Mouse (Mus musculus): Measurements from ENCODE around the gene Itpr3. TPM values are rescaled to one million over a fixed set of nuclear protein-coding genes. Genes with fewer than 3 reads are reported as not detected.

The Itpr3 gene
- polyA plus RNA-seq, 1 experiment = 22.0 TPM

DNA sequence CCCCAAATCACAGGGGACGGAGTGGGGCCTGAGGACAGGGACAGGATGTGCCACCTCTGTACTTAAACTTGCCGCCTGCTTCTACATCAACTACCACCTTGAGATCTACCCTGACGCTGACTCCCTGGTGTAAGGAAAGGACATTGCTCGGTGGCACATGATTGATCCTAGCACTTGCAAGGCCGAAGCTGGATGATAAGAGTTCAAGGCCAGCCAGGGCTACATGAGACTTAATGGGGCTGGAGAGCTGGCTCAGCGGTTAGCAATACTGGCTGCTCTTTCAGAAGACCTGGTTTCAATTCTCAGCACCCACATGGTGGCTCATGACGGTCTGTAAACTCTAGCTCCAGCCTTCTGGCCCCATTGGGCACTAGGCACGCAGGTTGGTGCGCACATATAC lies 35.4 kb upstream of the Itpr3 start:
- DNase-seq = no peak
- TF ChIP-seq CTCF (IDR thresholded peaks at IDR 0.05; ENCODE audit: insufficient read depth, low read length) (no peak), POLR2A (IDR thresholded peaks at IDR 0.05; ENCODE audit: borderline replicate concordance, extremely low read depth, low read depth, low read length) (no peak)
- H3K4me1 ChIP-seq (ENCODE audit: control insufficient read depth, insufficient read depth, low read length) = peaks cover 3% of the 10 kb centered on the region; the same call in 1 of the 2 replicates
- whole genome bisulfite sequencing = 89% methylated on average over 9 of the region's 9 CpGs
- no peak overlapping the region for H3K4me3 ChIP-seq (replicated peaks; ENCODE audit: extremely low read depth, low read depth, low read length)

DNA sequence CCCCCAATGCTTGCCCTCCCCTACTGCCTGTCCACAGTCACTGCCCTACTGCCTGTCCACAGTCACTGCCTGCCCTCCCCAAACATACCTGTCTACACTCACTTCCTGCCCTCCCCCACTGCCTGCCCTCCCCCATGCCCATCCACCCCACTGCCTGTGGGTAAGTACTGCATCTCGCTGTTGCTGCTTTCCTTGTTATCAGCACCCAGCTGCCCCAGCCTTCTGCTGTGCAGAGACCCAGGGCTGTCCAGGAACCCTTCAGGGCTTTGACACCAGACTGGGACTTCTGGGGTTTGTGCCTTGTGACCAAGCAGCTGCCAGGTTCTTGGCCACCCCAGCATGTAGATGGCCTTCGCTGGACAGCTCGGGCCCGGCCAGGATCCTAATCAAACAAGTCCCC lies 33.8 kb upstream of the Itpr3 start:
- H3K4me1 ChIP-seq (ENCODE audit: control insufficient read depth, insufficient read depth, low read length) = peaks cover under 1% of the 10 kb centered on the region
- DNase-seq = no peak
- H3K4me3 ChIP-seq (replicated peaks; ENCODE audit: extremely low read depth, low read depth, low read length) = no peak overlapping the region
- no peak for TF ChIP-seq CTCF (IDR thresholded peaks at IDR 0.05; ENCODE audit: insufficient read depth, low read length)
- no peak for TF ChIP-seq POLR2A (IDR thresholded peaks at IDR 0.05; ENCODE audit: borderline replicate concordance, extremely low read depth, low read depth, low read length)
- 85% methylated on average over 4 of the region's 4 CpGs for WGBS

DNA sequence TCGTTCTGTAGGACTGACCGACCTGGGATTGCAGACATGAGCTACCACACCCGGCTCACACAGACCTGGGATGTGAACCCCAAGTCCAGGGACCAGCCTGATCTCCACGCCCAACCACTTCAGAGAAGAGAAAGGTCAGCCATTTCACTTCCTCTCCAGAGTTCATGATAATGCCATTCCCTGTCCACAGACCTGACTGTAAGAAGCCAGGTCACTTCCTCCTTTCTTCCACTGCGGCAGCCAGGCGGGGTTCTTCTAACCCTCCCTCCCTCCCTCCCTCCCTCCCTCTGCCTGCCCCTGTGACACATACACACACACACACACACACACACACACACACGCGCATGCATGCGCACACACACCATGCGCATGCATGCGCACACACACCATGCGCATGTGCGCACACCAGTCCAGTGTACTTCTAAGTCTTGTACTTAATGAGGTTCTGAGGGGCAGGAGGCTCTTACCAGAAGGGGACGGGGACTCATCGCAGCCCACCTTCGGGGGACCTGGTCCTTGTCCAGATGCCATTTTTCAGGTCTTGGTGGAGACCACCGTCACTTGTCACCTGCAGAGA lies 31.7 kb upstream of the Itpr3 start:
- WGBS = 85% methylated on average over 17 of the region's 17 CpGs
- no peak for DNase-seq
- TF ChIP-seq CTCF (IDR thresholded peaks at IDR 0.05; ENCODE audit: insufficient read depth, low read length) (no peak), POLR2A (IDR thresholded peaks at IDR 0.05; ENCODE audit: borderline replicate concordance, extremely low read depth, low read depth, low read length) (no peak)
- Histone ChIP-seq H3K4me3 (replicated peaks; ENCODE audit: extremely low read depth, low read depth, low read length) (no peak overlapping the region), H3K4me1 (ENCODE audit: control insufficient read depth, insufficient read depth, low read length) (peaks cover 2% of the 10 kb centered on the region; the same call in 1 of the 2 replicates)

DNA sequence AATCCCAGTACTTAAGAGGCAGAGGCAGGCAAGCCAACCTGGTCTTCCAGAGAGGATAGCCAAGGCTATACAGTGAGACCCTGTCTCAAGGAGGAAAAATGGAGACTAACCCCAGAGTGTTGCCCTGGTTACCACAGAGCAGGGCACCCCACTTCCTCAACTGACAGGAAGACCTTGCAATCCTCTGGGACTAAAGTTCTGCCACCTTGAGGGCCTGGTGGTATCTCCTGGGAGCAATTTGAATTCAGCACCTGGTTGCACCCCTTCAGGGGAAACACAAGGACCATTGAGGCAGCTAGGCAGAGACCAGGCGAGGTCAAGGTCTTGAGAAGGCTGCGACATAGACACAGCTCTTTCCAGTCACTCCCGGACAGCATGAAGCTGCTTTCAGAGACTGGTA lies 31.2 kb upstream of the Itpr3 start:
- TF ChIP-seq POLR2A (IDR thresholded peaks at IDR 0.05; ENCODE audit: borderline replicate concordance, extremely low read depth, low read depth, low read length) (no peak), CTCF (IDR thresholded peaks at IDR 0.05; ENCODE audit: insufficient read depth, low read length) (no peak)
- 95% methylated on average over 3 of the region's 3 CpGs for WGBS
- DNase-seq = no peak
- H3K4me1 ChIP-seq (ENCODE audit: control insufficient read depth, insufficient read depth, low read length) = peaks cover 2% of the 10 kb centered on the region; the same call in 1 of the 2 replicates
- H3K4me3 ChIP-seq (replicated peaks; ENCODE audit: extremely low read depth, low read depth, low read length) = no peak overlapping the region

DNA sequence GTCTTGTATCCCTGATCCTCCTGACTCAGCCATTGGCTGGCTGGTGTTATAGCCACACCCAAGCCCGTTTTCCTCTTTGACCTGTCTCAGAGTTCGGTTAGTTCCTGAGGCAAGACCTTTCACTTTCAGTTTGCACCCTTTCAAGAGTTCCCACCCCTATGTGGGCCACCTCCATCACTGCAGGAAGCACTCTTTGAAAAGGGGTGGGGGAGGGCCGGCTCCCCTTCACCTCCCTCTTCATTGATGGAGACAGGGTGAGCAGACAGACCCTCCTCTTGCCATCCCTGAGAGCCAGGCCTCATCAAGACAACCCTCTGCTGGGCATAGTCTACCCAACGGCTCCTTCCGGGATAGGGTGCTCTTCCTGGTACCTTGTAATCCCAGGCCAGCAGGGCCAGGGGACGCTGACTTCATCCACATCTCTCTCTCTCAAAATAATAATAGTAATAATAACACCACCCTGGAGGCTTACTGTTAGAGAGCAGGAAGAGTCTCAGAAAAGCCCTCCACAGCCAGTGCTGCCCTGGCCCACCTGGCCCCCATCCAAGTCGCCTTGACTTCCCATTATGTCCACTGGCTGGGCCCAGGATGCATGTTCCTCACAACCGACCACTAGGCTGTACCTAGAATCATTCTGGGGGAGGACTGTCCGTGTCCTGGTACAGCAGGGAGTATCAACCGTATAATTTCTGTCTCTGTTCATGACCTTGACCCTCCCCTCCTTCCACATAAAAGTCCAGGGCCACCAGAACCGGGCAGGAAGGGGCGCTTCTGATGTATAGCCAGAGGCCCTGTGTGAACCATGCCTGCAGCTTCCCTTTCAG lies 29.4 kb upstream of the Itpr3 start:
- Histone ChIP-seq H3K4me3 (replicated peaks; ENCODE audit: extremely low read depth, low read depth, low read length) (peak overlapping the region; percentile 92), H3K4me1 (ENCODE audit: control insufficient read depth, insufficient read depth, low read length) (peaks cover 3% of the 10 kb centered on the region; the same call in 1 of the 2 replicates)
- 6% methylated on average over 12 of the region's 12 CpGs for WGBS
- no peak for TF ChIP-seq POLR2A (IDR thresholded peaks at IDR 0.05; ENCODE audit: borderline replicate concordance, extremely low read depth, low read depth, low read length)
- TF ChIP-seq CTCF (IDR thresholded peaks at IDR 0.05; ENCODE audit: insufficient read depth, low read length) = no peak
- DNase-seq = peak; percentile 60

DNA sequence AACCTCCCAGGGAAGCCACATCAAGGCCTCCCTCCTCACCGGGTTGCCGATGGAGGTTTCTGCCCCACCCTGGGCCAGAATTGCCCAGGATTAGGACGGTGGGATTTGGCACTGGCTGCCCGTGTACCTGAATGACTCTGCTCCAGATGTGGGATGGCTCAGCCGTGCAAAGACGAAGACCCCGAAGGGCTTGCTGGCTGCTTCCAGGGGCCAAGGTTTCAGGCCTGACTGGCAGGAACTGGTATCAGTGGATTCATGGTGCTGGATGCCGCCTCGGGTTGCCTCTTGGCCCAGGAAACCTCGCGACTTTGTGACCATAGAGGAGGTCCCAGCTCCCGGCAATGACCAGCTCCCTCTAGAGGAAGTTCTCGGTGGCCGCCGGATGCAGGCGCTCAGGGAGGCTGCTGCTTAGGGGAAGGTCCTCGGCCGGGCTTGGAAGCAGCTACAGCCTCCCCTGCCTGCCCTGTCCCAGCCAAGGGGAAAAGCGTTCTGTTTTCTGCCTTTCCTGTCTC lies 28.8 kb upstream of the Itpr3 start:
- 0% methylated on average over 19 of the region's 19 CpGs for WGBS
- H3K4me1 ChIP-seq (ENCODE audit: control insufficient read depth, insufficient read depth, low read length) = peaks cover 4% of the 10 kb centered on the region; the same call in 1 of the 2 replicates
- TF ChIP-seq POLR2A (IDR thresholded peaks at IDR 0.05; ENCODE audit: borderline replicate concordance, extremely low read depth, low read depth, low read length) (peak; percentile 67; the same call in 1 of the 2 replicates), CTCF (IDR thresholded peaks at IDR 0.05; ENCODE audit: insufficient read depth, low read length) (peak; percentile 59)
- H3K4me3 ChIP-seq (replicated peaks; ENCODE audit: extremely low read depth, low read depth, low read length) = peak overlapping the region; percentile 92
- DNase-seq = peak; percentile 84

DNA sequence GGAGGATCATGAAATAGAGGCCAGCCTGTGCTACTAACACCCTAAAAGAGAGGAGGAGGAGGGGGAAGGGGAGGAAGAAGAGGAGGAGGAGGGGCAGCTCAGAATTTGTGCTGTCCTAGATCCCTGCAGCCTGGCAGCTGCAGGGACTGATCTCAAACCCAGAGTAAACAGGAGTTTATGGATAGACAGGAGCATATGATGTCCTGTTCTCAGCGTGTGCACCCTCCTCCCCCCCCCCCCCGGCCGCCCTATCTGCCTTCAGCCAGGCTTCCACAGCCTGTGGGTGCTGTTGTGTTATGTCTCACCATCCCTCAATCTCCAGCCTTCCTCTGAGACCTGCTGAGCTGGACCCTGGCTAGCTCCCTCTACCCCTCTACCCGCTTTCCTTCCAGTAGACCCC lies 28.2 kb upstream of the Itpr3 start, which contains the start of gene Bak1:
Bak1 (minus strand) TSS at position 101 of the 400 bp plus-strand sequence.
- no peak for DNase-seq
- 70% methylated on average over 2 of the region's 4 CpGs for WGBS

DNA sequence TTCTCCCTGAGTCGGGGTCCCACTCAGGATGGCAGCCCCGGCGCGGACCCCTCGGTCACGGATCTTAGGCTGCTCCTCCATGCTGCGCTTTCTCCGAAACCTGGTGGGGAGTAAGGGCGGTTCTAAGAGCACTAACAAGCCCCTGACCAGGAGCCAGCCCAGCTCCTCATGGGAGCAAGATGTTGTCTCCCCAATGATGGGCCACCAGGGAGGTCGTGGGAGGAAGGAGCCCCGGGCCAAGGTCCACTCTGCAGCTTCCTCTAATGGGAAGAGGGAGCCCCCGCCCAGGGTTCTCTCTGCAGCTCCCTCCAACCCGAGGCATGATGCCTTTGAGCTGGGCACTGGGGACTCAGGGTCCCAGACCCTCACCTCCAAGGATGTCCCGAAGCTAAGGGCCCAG lies 27.7 kb upstream of the Itpr3 start:
- 90% methylated on average over 14 of the region's 14 CpGs for WGBS
- peaks cover 4% of the 10 kb centered on the region; the same call in 1 of the 2 replicates for H3K4me1 ChIP-seq (ENCODE audit: control insufficient read depth, insufficient read depth, low read length)
- no peak for DNase-seq
- no peak for TF ChIP-seq CTCF (IDR thresholded peaks at IDR 0.05; ENCODE audit: insufficient read depth, low read length)
- H3K4me3 ChIP-seq (replicated peaks; ENCODE audit: extremely low read depth, low read depth, low read length) = no peak overlapping the region

More for the DNA sequence above, 28.2 kb upstream of the Itpr3 start, which contains the start of gene Bak1:
- TF ChIP-seq CTCF (IDR thresholded peaks at IDR 0.05; ENCODE audit: insufficient read depth, low read length) (no peak), POLR2A (IDR thresholded peaks at IDR 0.05; ENCODE audit: borderline replicate concordance, extremely low read depth, low read depth, low read length) (no peak)
- H3K4me3 ChIP-seq (replicated peaks; ENCODE audit: extremely low read depth, low read depth, low read length) = peak within 1 kb of the TSS; percentile 92
- peaks cover 4% of the 10 kb centered on the region; the same call in 1 of the 2 replicates for H3K4me1 ChIP-seq (ENCODE audit: control insufficient read depth, insufficient read depth, low read length)

DNA sequence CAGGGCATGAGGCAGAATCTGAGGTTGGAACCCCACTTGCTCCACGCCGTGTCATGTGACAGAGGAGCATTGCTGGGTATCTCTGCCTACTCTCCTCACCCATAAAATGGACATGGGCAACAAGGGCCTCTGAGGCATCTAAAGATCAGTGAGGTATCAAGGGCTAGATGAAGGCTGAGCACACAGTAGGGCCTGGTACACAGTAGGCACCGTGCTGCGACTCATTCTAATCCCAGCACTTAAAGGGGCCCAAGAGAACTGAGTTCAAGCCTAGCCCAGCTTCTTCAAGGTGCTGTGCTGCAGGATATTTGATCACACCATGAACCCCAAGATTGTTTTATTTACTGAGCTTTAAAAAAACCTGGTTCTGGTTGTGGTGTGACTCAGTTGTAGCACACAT lies 26.2 kb upstream of the Itpr3 start:
- TF ChIP-seq POLR2A (IDR thresholded peaks at IDR 0.05; ENCODE audit: borderline replicate concordance, extremely low read depth, low read depth, low read length) = no peak
- TF ChIP-seq CTCF (IDR thresholded peaks at IDR 0.05; ENCODE audit: insufficient read depth, low read length) = no peak
- DNase-seq = no peak
- H3K4me1 ChIP-seq (ENCODE audit: control insufficient read depth, insufficient read depth, low read length) = peaks cover 7% of the 10 kb centered on the region
- no peak overlapping the region for H3K4me3 ChIP-seq (replicated peaks; ENCODE audit: extremely low read depth, low read depth, low read length)
- 93% methylated on average over 4 of the region's 4 CpGs for WGBS

Measured in lung, adult 2 months (tissue).